Mouse (Mus musculus): ENCODE results near the gene Echdc2. TPM values are rescaled to one million over a fixed set of nuclear protein-coding genes. Genes with fewer than 3 reads are reported as not detected.

The Echdc2 gene
- polyA plus RNA-seq, 1 experiment from 2014 or later: 17.6 TPM

GRCm38 (mm10) chr4:108217332-108218179 is 52.3 kb downstream of the Echdc2 start, which contains the start of gene Zyg11a:
Zyg11a (minus strand) TSS chr4:108218048.
- WGBS: 2% methylated on average over 97 of the region's 107 CpGs
- no peaks in the 10 kb centered on the region for H3K36me3 ChIP-seq (ENCODE audit: control insufficient read depth, insufficient read depth, low read length)
- H3K4me2 ChIP-seq: peak within 1 kb of the TSS; percentile 81
- peaks cover 3% of the 10 kb centered on the region; the same call in 1 of the 2 replicates for H3K4me1 ChIP-seq (replicated peaks; ENCODE audit: control insufficient read depth, insufficient read depth, low read length)
- H3K27me3 ChIP-seq (replicated peaks; ENCODE audit: control insufficient read depth, insufficient read depth, low read length): peaks cover 42% of the 10 kb centered on the region
- no peak within 1 kb of the TSS for H3K9ac ChIP-seq (ENCODE audit: low read depth, low read length)
- ATAC-seq (replicated peaks; ENCODE audit: low FRiP score): peak; percentile 43; the same call in 1 of the 2 replicates
- H3K9me3 ChIP-seq (ENCODE audit: control insufficient read depth, low read length): no peaks in the 10 kb centered on the region
- no peak within 1 kb of the TSS for H3K27ac ChIP-seq (ENCODE audit: low read depth, low read length)
- H3K4me3 ChIP-seq (ENCODE audit: low read depth, low read length): peak within 1 kb of the TSS; percentile 59
- peak; percentile 58 for DNase-seq (ENCODE audit: low spot score)

- H3K4me3 ChIP-seq (ENCODE audit: low read depth, low read length): no peak overlapping the region
- no peak for ATAC-seq (replicated peaks; ENCODE audit: low FRiP score)
- H3K27ac ChIP-seq (ENCODE audit: low read depth, low read length): no peak overlapping the region
- DNase-seq (ENCODE audit: low spot score): no peak
- peaks cover 42% of the 10 kb centered on the region for H3K27me3 ChIP-seq (replicated peaks; ENCODE audit: control insufficient read depth, insufficient read depth, low read length)
- WGBS: 14% methylated on average over 9 of the region's 9 CpGs
- peaks cover 3% of the 10 kb centered on the region; the same call in 1 of the 2 replicates for H3K4me1 ChIP-seq (replicated peaks; ENCODE audit: control insufficient read depth, insufficient read depth, low read length)
- no peak overlapping the region for H3K9ac ChIP-seq (ENCODE audit: low read depth, low read length)
- no peaks in the 10 kb centered on the region for H3K9me3 ChIP-seq (ENCODE audit: control insufficient read depth, low read length)
- H3K4me2 ChIP-seq: no peak overlapping the region; the same call in 1 of the 2 replicates
- H3K36me3 ChIP-seq (ENCODE audit: control insufficient read depth, insufficient read depth, low read length): no peaks in the 10 kb centered on the region
Measured at GRCm38 (mm10) chr4:108219019-108219418, 53.8 kb downstream of the Echdc2 start.

- Histone ChIP-seq H3K4me3 (ENCODE audit: low read depth, low read length) (no peak overlapping the region), H3K9ac (ENCODE audit: low read depth, low read length) (no peak overlapping the region), H3K4me2 (no peak overlapping the region), H3K36me3 (ENCODE audit: control insufficient read depth, insufficient read depth, low read length) (no peaks in the 10 kb centered on the region), H3K27me3 (replicated peaks; ENCODE audit: control insufficient read depth, insufficient read depth, low read length) (peaks cover 25% of the 10 kb centered on the region), H3K9me3 (ENCODE audit: control insufficient read depth, low read length) (no peaks in the 10 kb centered on the region), H3K27ac (ENCODE audit: low read depth, low read length) (no peak overlapping the region), H3K4me1 (replicated peaks; ENCODE audit: control insufficient read depth, insufficient read depth, low read length) (no peaks in the 10 kb centered on the region)
- DNase-seq (ENCODE audit: low spot score) (no peak), ATAC-seq (replicated peaks; ENCODE audit: low FRiP score) (no peak)
- 84% methylated on average over 5 of the region's 5 CpGs for WGBS
Measured at GRCm38 (mm10) chr4:108222507-108222906, 57.3 kb downstream of the Echdc2 start.

GRCm38 (mm10) chr4:108225341-108225872 is 60.2 kb downstream of the Echdc2 start:
- no peak overlapping the region for H3K4me2 ChIP-seq
- H3K9ac ChIP-seq (ENCODE audit: low read depth, low read length): no peak overlapping the region
- H3K9me3 ChIP-seq (ENCODE audit: control insufficient read depth, low read length): no peaks in the 10 kb centered on the region
- no peaks in the 10 kb centered on the region for H3K4me1 ChIP-seq (replicated peaks; ENCODE audit: control insufficient read depth, insufficient read depth, low read length)
- DNase-seq (ENCODE audit: low spot score): no peak
- ATAC-seq (replicated peaks; ENCODE audit: low FRiP score): no peak
- H3K27me3 ChIP-seq (replicated peaks; ENCODE audit: control insufficient read depth, insufficient read depth, low read length): no peaks in the 10 kb centered on the region
- H3K4me3 ChIP-seq (ENCODE audit: low read depth, low read length): no peak overlapping the region
- H3K36me3 ChIP-seq (ENCODE audit: control insufficient read depth, insufficient read depth, low read length): no peaks in the 10 kb centered on the region
- H3K27ac ChIP-seq (ENCODE audit: low read depth, low read length): no peak overlapping the region
- 59% methylated on average over 3 of the region's 3 CpGs for WGBS

Other genes with a start within 250 kb of the Echdc2 start
- gene Cpt2, start 241.8 kb upstream of the Echdc2 start, polyA plus RNA-seq (2014; fragmentation: Nextera tagmentation; extraction: Ambion mirVana): 52.8 and 63.7 TPM in 2 replicates
- not detected in 2 replicates for gene Slc1a7, start 197.1 kb upstream of the Echdc2 start, polyA plus RNA-seq (2014; fragmentation: Nextera tagmentation; extraction: Ambion mirVana)
- 0.40 and 0.92 TPM in 2 replicates for gene Podn, start 69.0 kb upstream of the Echdc2 start, polyA plus RNA-seq (2014; fragmentation: Nextera tagmentation; extraction: Ambion mirVana)
- 231 and 232 TPM in 2 replicates for gene Scp2, start 20.4 kb upstream of the Echdc2 start, polyA plus RNA-seq (2014; fragmentation: Nextera tagmentation; extraction: Ambion mirVana)
- gene Zyg11a, start 52.6 kb downstream of the Echdc2 start, polyA plus RNA-seq (2014; fragmentation: Nextera tagmentation; extraction: Ambion mirVana): 0.18 and 0.23 TPM in 2 replicates
- gene Zyg11b, start 135.7 kb downstream of the Echdc2 start, polyA plus RNA-seq (2014; fragmentation: Nextera tagmentation; extraction: Ambion mirVana): 8.8 and 9.1 TPM in 2 replicates
- 43.1 and 44.2 TPM in 2 replicates for gene Coa7, start 162.7 kb downstream of the Echdc2 start, polyA plus RNA-seq (2014; fragmentation: Nextera tagmentation; extraction: Ambion mirVana)
- gene Shisal2a, start 217.9 kb downstream of the Echdc2 start, polyA plus RNA-seq (2014; fragmentation: Nextera tagmentation; extraction: Ambion mirVana): 1.0 and 1.9 TPM in 2 replicates
- 21.5 and 21.8 TPM in 2 replicates for gene Gpx7, start 241.5 kb downstream of the Echdc2 start, polyA plus RNA-seq (2014; fragmentation: Nextera tagmentation; extraction: Ambion mirVana)

Measured in liver, embryonic 11.5 days (tissue).